Mouse (Mus musculus): ENCODE results near the gene Phb2.

Phb2 gene

DNA sequence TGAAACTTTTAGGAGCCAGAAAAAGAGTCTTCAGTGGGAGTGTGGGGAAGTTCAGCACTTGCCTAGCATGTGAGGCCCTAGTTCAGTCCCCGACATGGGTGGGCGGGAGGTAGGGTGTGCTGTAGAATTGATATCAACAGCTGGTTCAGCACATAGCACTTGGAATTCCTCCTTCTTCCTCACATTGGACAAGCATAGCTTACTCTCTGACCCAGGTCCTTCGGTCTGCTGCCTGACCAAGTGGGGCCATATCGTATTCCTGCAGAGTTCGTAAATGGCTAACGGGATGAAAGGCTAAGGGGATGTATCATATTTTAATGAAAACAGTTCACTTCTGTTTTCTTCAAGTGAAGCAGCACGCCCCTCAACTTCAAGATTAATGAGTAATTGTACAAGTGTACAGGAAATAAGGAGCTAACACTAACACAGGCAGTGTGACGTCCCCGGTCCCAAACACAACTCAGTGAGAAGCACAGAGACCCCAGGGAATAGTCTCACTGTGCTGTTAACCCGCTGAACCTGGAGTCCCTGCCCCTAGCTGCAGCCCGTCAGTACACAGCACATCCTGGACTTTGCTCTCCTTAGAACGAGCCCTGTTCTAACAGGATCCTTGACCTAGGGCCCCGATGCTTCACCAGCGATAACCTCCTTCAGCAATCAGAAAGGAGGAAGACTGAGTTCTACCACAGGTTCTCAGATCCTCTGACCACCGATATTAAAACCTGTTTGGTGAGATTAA lies 18.7 kb upstream of the Phb2 start:
- DNase-seq (ENCODE audit: low spot score), result no peak

DNA sequence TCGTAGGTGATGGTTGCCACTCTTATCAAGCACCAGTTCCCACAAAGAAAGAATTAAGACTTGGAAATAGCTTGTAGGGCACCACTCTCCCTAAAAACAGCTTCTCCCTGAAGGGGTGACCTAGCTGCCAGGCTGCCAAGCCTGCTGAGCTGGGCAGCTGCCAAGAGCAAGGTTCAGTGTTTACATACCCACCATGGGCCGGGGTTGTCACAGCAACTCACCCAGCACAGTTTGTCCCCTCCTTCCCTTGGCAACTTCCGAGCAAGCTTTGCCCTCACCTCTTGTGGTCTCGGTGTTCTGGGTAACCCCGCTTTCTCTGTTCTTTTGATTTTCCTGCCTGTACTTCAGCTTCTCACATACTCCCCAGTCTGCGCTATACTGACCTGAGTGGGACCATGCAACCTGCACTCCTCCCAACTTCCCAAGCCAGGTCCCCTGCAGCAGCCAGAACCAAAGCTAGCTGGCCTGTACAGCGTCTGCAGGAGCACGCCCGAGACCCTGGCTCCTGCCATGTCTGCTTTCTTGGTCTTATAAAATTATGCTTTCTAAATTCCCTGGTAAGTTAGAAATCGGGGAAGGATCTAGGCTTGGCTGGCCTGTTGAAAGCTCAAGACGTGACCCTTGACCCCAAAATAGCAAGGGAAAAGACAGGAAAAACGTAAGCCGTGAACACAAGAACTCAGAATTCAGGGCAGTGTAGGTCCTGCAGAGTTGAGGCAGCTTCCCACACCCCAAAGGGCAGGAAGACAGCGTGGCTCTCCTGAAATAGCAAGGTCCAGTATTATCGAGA lies 17.8 kb upstream of the Phb2 start:
- no peak for DNase-seq (ENCODE audit: low spot score)

- DNase-seq (ENCODE audit: low spot score), result no peak
Measured at GRCm38 (mm10) chr6:124696441-124697150, 15.5 kb upstream of the Phb2 start.

DNA sequence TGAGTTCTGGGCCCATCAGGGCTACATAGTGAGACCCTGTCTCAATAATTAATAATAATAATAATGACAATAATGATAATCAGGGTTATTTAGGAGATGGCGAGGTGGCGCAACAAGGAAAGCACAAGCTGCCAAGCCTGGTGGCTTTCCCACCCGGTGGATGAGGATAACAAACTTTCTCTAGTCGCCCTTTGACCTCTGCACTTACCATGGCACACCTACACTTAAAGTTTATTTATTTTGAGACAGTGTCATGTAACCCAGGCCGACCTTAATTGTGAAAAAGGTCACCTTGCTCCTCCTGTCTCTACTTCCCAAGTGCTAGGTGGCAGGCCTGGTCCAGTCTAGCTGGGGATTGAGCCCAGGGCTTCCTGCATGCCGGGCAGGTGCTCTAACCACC lies 13.4 kb upstream of the Phb2 start:
- no peak for DNase-seq (ENCODE audit: low spot score)

DNA sequence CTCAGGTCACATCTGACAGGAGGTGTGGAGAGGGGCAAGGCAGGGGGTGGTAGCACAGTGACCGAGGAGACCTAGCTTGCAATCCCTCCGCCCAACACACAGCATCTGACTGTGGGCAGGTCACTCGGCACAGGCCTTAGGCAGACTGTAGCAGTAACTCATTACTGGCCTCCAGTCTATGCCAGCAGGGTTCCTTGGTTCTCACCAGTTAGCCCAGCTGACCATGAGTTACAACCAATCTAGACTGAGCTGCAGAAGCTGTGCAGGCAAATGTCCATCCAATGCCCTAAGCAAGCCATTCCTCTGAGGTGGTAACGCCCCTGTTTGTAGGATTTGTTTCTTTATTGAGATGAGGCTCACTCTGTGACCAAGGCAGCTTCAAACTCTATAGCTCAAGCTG lies 12.8 kb upstream of the Phb2 start:
- DNase-seq (ENCODE audit: low spot score), result no peak

DNA sequence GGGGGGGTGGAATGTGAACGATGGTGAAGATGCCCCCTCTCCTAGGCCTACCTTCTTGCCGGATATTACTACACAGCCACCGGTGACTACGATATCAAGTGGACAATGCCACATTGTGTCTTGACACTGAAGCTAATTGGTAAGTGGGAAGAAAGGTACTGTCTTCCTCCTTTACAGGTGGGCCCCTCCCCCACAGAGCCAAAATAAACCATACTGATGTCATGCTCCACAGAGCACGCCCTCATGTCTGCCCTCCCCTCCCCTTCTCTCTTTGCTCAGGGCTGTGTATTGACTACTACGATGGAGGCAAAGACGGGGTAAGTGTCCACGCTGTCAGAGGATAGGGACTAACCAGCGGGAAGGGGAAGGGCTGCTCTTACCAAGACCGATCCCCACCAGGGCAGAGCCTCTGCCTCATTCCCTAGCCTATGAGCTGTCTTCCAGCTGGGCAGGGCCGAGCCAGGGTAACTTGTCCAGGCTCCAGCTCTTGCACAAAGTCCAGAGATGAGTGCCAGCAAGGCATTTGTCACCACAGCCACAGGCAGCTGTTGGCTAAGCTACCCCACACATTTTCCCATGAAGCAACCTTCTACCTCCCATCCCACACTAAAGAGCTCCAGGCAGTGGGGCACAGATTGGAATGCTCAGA lies 12.1 kb upstream of the Phb2 start:
- DNase-seq (ENCODE audit: low spot score), result no peak

DNA sequence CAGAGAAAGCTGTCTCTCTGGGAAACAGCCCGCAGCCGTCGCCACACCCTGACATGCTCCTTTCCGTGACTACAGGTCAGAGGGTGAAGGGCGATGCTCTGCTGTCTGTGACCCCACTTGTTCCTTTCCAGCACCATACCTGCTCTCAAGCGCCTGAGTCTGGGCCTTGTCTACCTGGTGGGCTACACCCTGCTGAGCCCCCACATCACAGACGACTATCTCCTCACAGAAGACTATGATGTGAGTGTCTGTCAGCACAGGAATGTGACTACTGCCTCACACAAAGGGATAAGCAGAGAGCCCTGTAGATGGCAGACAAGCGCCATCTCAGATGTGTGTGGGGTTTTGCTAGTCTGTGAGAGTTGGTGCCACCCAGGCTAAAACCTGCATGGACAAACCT lies 10.8 kb upstream of the Phb2 start:
- DNase-seq (ENCODE audit: low spot score), result no peak

DNA sequence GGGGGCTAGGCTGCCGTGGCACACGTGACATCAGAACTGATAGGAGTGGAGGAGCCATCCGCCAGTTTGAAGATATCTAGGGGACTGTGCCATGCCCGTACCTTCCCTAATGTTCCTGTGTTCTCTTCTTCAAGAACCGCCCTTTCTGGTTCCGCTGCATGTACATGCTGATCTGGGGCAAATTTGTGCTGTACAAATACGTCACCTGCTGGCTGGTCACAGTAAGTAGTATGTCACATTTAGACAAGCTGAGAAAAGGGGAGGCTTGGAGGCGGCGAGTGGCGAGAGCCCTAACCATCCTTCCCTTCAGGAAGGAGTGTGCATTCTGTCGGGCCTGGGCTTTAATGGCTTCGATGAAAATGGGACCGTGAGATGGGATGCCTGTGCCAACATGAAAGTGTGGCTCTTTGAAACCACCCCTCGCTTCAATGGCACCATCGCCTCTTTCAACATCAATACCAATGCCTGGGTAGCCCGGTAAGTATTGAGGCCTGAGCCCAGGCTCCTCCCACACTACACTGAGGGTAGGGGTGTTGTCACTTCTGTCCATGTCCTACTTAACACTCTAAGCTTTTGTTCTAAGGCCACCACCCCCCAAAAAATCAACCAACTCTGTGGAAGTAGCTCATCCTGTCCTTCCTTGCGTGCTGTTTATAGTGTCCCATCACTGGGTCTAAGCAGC lies 9.9 kb upstream of the Phb2 start:
- no peak for DNase-seq (ENCODE audit: low spot score)

DNA sequence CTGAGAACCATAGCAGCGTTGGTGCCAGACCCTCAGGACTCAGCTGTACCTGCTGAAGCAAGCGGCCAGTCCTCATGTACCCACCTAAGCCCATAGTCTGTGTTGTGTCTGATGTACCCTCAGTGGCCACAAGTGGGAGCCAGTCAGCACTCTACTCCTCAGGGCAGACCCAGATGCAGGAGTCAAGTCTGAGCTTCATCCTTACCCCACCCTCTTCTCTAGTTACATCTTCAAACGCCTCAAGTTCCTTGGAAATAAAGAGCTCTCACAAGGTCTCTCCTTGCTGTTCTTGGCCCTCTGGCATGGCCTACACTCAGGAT lies 9.4 kb upstream of the Phb2 start:
- no peak for DNase-seq (ENCODE audit: low spot score)

- no peak for DNase-seq (ENCODE audit: low spot score)
Measured at GRCm38 (mm10) chr6:124703789-124704188, 8.3 kb upstream of the Phb2 start.

- DNase-seq (ENCODE audit: low spot score), result no peak
Measured at GRCm38 (mm10) chr6:124704417-124704816, 7.7 kb upstream of the Phb2 start.

- no peak for DNase-seq (ENCODE audit: low spot score)
Measured at GRCm38 (mm10) chr6:124706061-124706627, 6.0 kb upstream of the Phb2 start.

GRCm38 (mm10) chr6:124708289-124708889 lies 3.7 kb upstream of the Phb2 start:
- no peak for DNase-seq (ENCODE audit: low spot score)

- DNase-seq (ENCODE audit: low spot score), result no peak
Measured at GRCm38 (mm10) chr6:124712918-124713317, 782 bp downstream of the Phb2 start.

GRCm38 (mm10) chr6:124716864-124717490 lies 4.8 kb downstream of the Phb2 start:
- no peak for DNase-seq (ENCODE audit: low spot score)

- DNase-seq (ENCODE audit: low spot score), result no peak
Measured at GRCm38 (mm10) chr6:124717968-124718367, 5.8 kb downstream of the Phb2 start.

- no peak for DNase-seq (ENCODE audit: low spot score)
Measured at GRCm38 (mm10) chr6:124718703-124719102, 6.6 kb downstream of the Phb2 start.

- DNase-seq (ENCODE audit: low spot score), result no peak
Measured at GRCm38 (mm10) chr6:124719354-124719978, 7.3 kb downstream of the Phb2 start.

DNA sequence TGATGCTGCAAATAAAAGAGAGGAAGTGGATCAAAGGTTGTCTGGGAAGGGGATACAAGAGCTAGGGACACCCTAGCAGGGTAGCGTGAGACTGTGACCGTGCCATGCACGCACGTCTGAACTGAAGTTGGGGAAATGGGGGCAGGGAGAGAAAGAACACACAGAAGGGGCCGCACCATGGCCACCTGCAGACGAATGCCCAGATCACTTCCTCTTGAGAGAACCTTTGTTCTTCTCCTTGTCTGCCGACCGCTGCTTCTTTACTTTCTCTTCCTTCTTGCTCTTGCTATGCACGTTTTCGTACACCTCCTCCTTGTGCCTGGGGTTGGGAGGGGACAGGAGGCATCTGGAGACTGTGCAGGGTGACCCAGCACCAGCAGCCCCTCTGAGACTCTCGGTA lies 8.8 kb downstream of the Phb2 start:
- DNase-seq (ENCODE audit: low spot score), result no peak

GRCm38 (mm10) chr6:124722876-124723473 lies 10.8 kb downstream of the Phb2 start:
- DNase-seq (ENCODE audit: low spot score), result no peak
